Comparison of ENCODE assay signal across 1 mouse cellular context in the genomic region with DNA sequence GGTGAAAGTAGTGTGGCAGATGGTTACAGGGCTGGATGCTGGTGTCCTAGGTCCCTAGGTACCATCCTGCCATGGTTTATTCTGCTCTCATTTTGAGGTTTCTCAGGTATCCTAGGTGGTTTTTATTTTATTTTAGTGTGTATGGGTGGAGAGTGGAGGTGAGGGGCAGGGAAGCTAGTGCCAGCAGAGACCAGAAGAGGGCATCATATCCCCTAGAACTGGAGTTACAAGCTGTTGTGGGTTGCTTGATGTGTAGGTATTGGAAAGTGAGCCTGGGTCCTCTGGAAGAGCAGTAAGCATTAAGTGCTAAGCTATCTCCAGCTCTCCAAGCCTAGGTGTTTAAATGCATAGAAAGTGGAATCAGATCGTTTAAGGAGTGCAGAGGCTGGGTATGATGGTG.
A peak's percentile ranks its signal among the peaks of the same experiment; 100 is the strongest.
TF ChIP-seq lines count a peak whose summit lies in the region.

No protein-coding gene starts in this region.

TF ChIP-seq in CH12.LX, 34 proteins besides CTCF, POLR2A, EP300 and RAD21:
- TF ChIP-seq CHD2 (IDR thresholded peaks at IDR 0.05; ENCODE audit: low read length) (no peak), JUND (conservative IDR thresholded peaks at IDR 0.05; ENCODE audit: low read depth, low read length) (no peak), ETS1 (conservative IDR thresholded peaks at IDR 0.05; ENCODE audit: low read depth, low read length) (no peak), BHLHE40 (IDR thresholded peaks at IDR 0.05; ENCODE audit: low read depth, low read length) (no peak), JUN (IDR thresholded peaks at IDR 0.05; ENCODE audit: insufficient read depth, low read depth, low read length) (no peak), GABPA (IDR thresholded peaks at IDR 0.05; ENCODE audit: insufficient replicate concordance, low read depth, low read length) (no peak), NELFE (IDR thresholded peaks at IDR 0.05; ENCODE audit: low read depth, low read length) (no peak), HCFC1 (IDR thresholded peaks at IDR 0.05; ENCODE audit: low read depth, low read length) (no peak), ZKSCAN1 (IDR thresholded peaks at IDR 0.05; ENCODE audit: borderline replicate concordance, low read depth, low read length) (no peak), ZMIZ1 (IDR thresholded peaks at IDR 0.05; ENCODE audit: low read depth, low read length) (no peak), ZNF384 (IDR thresholded peaks at IDR 0.05; ENCODE audit: low read depth, low read length) (no peak), USF1 (IDR thresholded peaks at IDR 0.05; ENCODE audit: low read depth, low read length) (no peak), KAT2A (IDR thresholded peaks at IDR 0.05; ENCODE audit: insufficient replicate concordance, low read length) (no peak), ELF1 (IDR thresholded peaks at IDR 0.05; ENCODE audit: low read depth, low read length) (no peak), IRF4 (IDR thresholded peaks at IDR 0.05; ENCODE audit: low read depth, low read length) (0 out of 2 replicates have a peak, but pooled peaks have one; percentile 18), MAZ (IDR thresholded peaks at IDR 0.05; ENCODE audit: low read depth, low read length) (no peak), E2F4 (IDR thresholded peaks at IDR 0.05; ENCODE audit: insufficient replicate concordance, low read depth, low read length) (no peak), ZC3H11A (IDR thresholded peaks at IDR 0.05; ENCODE audit: low read depth, low read length) (peak; percentile 4; the same call in 1 of the 2 replicates), TCF12 (IDR thresholded peaks at IDR 0.05; ENCODE audit: low read depth, low read length) (no peak), MAFK (IDR thresholded peaks at IDR 0.05; ENCODE audit: insufficient replicate concordance, low read length) (no peak), RCOR1 (conservative IDR thresholded peaks at IDR 0.05; ENCODE audit: low read depth, low read length) (no peak), UBTF (IDR thresholded peaks at IDR 0.05; ENCODE audit: low read depth, low read length) (no peak), CHD1 (IDR thresholded peaks at IDR 0.05; ENCODE audit: low read depth, low read length) (no peak), SIN3A (IDR thresholded peaks at IDR 0.05; ENCODE audit: low read length) (no peak), USF2 (conservative IDR thresholded peaks at IDR 0.05; ENCODE audit: low read depth, low read length) (no peak), MAX (IDR thresholded peaks at IDR 0.05; ENCODE audit: low read length) (no peak), SMC3 (IDR thresholded peaks at IDR 0.05; ENCODE audit: low read depth, low read length) (peak; percentile 62), MEF2A (IDR thresholded peaks at IDR 0.05; ENCODE audit: borderline replicate concordance, low read depth, low read length) (peak; percentile 42; the same call in 1 of the 2 replicates), MXI1 (IDR thresholded peaks at IDR 0.05; ENCODE audit: low read depth, low read length) (no peak), MYC (IDR thresholded peaks at IDR 0.05; ENCODE audit: low read depth, low read length) (no peak), TBP (conservative IDR thresholded peaks at IDR 0.05; ENCODE audit: low read depth, low read length) (no peak), PAX5 (IDR thresholded peaks at IDR 0.05; ENCODE audit: low read length) (no peak), NRF1 (IDR thresholded peaks at IDR 0.05; ENCODE audit: low read depth, low read length) (no peak), POLR2AphosphoS2 (IDR thresholded peaks at IDR 0.05; ENCODE audit: low read depth, low read length) (no peak)
TF ChIP-seq in CH12.LX: peak in this region for 4.
